Mouse (Mus musculus) erythroblast, adult 5-6 weeks (primary cell): ENCODE results near the gene Ap3m1. TPM values are rescaled to one million over a fixed set of nuclear protein-coding genes. Genes with fewer than 3 reads are reported as not detected.

Experiments used
- ATAC-seq: replicated peaks from 2 replicates; pipeline ENCODE4 v1.8.0; 2016; ENCODE audit warnings: moderate number of reproducible peaks, mild to moderate bottlenecking, moderate TSS enrichment, inconsistent platforms; ENCODE audit not compliant: poor library complexity, low FRiP score, severe bottlenecking
- total RNA-seq, 2 experiments: library from RNA; stranded (forward) in 1 of 2; stranded (reverse) in 1 of 2; fragments of 150-400 nt in 1 of 2; fragments of 200-764, 138-1000 nt in 1 of 2; gene quantifications; 2 replicates each; pipeline versions ENCODE4 v1.2.3 to v1.2.4; 2015 to 2017; ENCODE audit warnings: low replicate concordance in 2 of 2

Ap3m1 gene
- total RNA-seq, 2 experiments from 2014 or later: 34.0 to 62.6 TPM

GRCm38 (mm10) chr14:21074398-21075320 lies 22.4 kb upstream of the Ap3m1 start:
- peak; percentile 67 for ATAC-seq

GRCm38 (mm10) chr14:21073981-21074380 lies 21.7 kb upstream of the Ap3m1 start:
- no peak for ATAC-seq

- ATAC-seq: peak; percentile 57; the same call in 1 of the 2 replicates
These were observed 17.3 kb upstream of the Ap3m1 start for GRCm38 (mm10) chr14:21069594-21069993.

- no peak for ATAC-seq
These were observed 13.3 kb upstream of the Ap3m1 start for GRCm38 (mm10) chr14:21065490-21066162.

- ATAC-seq: no peak
These were observed 12.0 kb upstream of the Ap3m1 start for GRCm38 (mm10) chr14:21064321-21064720.

GRCm38 (mm10) chr14:21062766-21063513 lies 10.6 kb upstream of the Ap3m1 start:
- ATAC-seq: no peak

- ATAC-seq: no peak
These were observed 6.7 kb upstream of the Ap3m1 start for GRCm38 (mm10) chr14:21058972-21059371.

GRCm38 (mm10) chr14:21053586-21053985 lies 1.3 kb upstream of the Ap3m1 start:
- ATAC-seq: no peak

GRCm38 (mm10) chr14:21053151-21053550 lies 843 bp upstream of the Ap3m1 start:
- no peak for ATAC-seq

GRCm38 (mm10) chr14:21052781-21053130 lies 448 bp upstream of the Ap3m1 start:
- no peak; the same call in 1 of the 2 replicates for ATAC-seq

- peak; percentile 55 for ATAC-seq
These were observed 762 bp downstream of the Ap3m1 start for GRCm38 (mm10) chr14:21051380-21052111.

GRCm38 (mm10) chr14:21050734-21051133 lies 1.6 kb downstream of the Ap3m1 start:
- no peak for ATAC-seq

GRCm38 (mm10) chr14:21048879-21049278 lies 3.4 kb downstream of the Ap3m1 start:
- ATAC-seq: no peak

- no peak for ATAC-seq
These were observed 4.5 kb downstream of the Ap3m1 start for GRCm38 (mm10) chr14:21047840-21048239.

- 0 out of 2 replicates have a peak, but pooled peaks have one; percentile 20 for ATAC-seq
These were observed 12.7 kb downstream of the Ap3m1 start for GRCm38 (mm10) chr14:21039623-21040022.

GRCm38 (mm10) chr14:21039077-21039476 lies 13.2 kb downstream of the Ap3m1 start:
- peak; percentile 80 for ATAC-seq

- no peak for ATAC-seq
These were observed 17.5 kb downstream of the Ap3m1 start for GRCm38 (mm10) chr14:21034791-21035190.

GRCm38 (mm10) chr14:21034271-21034670 lies 18.0 kb downstream of the Ap3m1 start:
- no peak for ATAC-seq

GRCm38 (mm10) chr14:21031783-21032511 lies 20.4 kb downstream of the Ap3m1 start:
- peak; percentile 66; the same call in 1 of the 2 replicates for ATAC-seq
